Mouse (Mus musculus) thymus, adult 2 months (tissue): ENCODE data around the gene Dpysl4. TPM values are rescaled to one million over a fixed set of nuclear protein-coding genes. Genes with fewer than 3 reads are reported as not detected.

Experiments used
- DNase-seq: peaks from one replicate; pipeline ENCODE4 v3.0.0; 2021
- H3K27ac ChIP-seq: fragments of 200-500 bp; 2 replicates; pipeline ENCODE4 v1.5.1; 2012; ENCODE audit warnings: low read length, control low read depth; ENCODE audit not compliant: control insufficient read depth, insufficient read depth
- H3K27me3 ChIP-seq: fragments of 200-500 bp; 2 replicates; pipeline ENCODE4 v1.6.1; 2012; ENCODE audit warnings: mild to moderate bottlenecking, low read length, moderate library complexity, mixed read lengths; ENCODE audit not compliant: control insufficient read depth, insufficient read depth
- H3K36me3 ChIP-seq: fragments of 200-500 bp; 2 replicates; pipeline ENCODE4 v1.6.1; 2012; ENCODE audit warnings: mild to moderate bottlenecking, low read length, moderate library complexity; ENCODE audit not compliant: control insufficient read depth, insufficient read depth
- H3K4me1 ChIP-seq: fragments of 200-500 bp; replicated peaks from 2 replicates; pipeline ENCODE4 v1.6.1; 2012; ENCODE audit warnings: low read length; ENCODE audit not compliant: control insufficient read depth, insufficient read depth
- H3K4me3 ChIP-seq: fragments of 200-500 bp; 2 replicates; pipeline ENCODE4 v1.5.1; 2012; ENCODE audit warnings: mild to moderate bottlenecking, low read length, control low read depth, moderate library complexity; ENCODE audit not compliant: control insufficient read depth, insufficient read depth
- CTCF ChIP-seq: fragments of 200-500 bp; IDR thresholded peaks from 2 replicates; pipeline ENCODE4 v1.5.1; 2012; ENCODE audit warnings: mild to moderate bottlenecking, control low read depth, low read length, moderate library complexity, borderline replicate concordance; ENCODE audit not compliant: control insufficient read depth, poor library complexity, insufficient read depth; ENCODE audit errors: extremely low read depth
- POLR2A ChIP-seq: fragments of 200-500 bp; IDR thresholded peaks from 2 replicates; pipeline ENCODE4 v1.6.1; 2012; ENCODE audit warnings: mild to moderate bottlenecking, low read length, control low read depth, moderate library complexity; ENCODE audit not compliant: control insufficient read depth, poor library complexity, insufficient read depth; ENCODE audit errors: extremely low read depth
- WGBS: fragments of 180-500 bp; shearing (Covaris S2); methylation state at CpG from one replicate; pipeline ENCODE4 v1.1.7; 2018; 5-methylcytosine and 5-hydroxymethylcytosine counted together
- polyA plus RNA-seq: library from polyadenylated mRNA; depleted of rRNA; stranded (reverse); fragments of >200 nt; gene quantifications from 2 replicates; pipeline ENCODE4 v1.2.3, GENCODE M21; 2012

Dpysl4 gene
- polyA plus RNA-seq, 1 experiment: 0.84 TPM

- TF ChIP-seq POLR2A (no peak), CTCF (no peak)
- 55% methylated on average over 4 of the region's 4 CpGs for WGBS
- H3K36me3 ChIP-seq: no peaks in the 10 kb centered on the region
- no peaks in the 10 kb centered on the region for H3K4me1 ChIP-seq
- H3K4me3 ChIP-seq: no peak overlapping the region
- no peaks in the 10 kb centered on the region for H3K27me3 ChIP-seq
- no peak for DNase-seq
- H3K27ac ChIP-seq: no peak overlapping the region
Measured at GRCm38 (mm10) chr7:139125881-139126280, 40.1 kb downstream of the Dpysl4 start.

- no peaks in the 10 kb centered on the region for H3K4me1 ChIP-seq
- H3K27me3 ChIP-seq: no peaks in the 10 kb centered on the region
- no peak overlapping the region for H3K27ac ChIP-seq
- H3K4me3 ChIP-seq: no peak overlapping the region
- WGBS: 82% methylated on average over 7 of the region's 7 CpGs
- no peaks in the 10 kb centered on the region for H3K36me3 ChIP-seq
- no peak for TF ChIP-seq CTCF
- no peak for TF ChIP-seq POLR2A
- DNase-seq: no peak
Measured at GRCm38 (mm10) chr7:139126549-139126948, 40.7 kb downstream of the Dpysl4 start.

DNA sequence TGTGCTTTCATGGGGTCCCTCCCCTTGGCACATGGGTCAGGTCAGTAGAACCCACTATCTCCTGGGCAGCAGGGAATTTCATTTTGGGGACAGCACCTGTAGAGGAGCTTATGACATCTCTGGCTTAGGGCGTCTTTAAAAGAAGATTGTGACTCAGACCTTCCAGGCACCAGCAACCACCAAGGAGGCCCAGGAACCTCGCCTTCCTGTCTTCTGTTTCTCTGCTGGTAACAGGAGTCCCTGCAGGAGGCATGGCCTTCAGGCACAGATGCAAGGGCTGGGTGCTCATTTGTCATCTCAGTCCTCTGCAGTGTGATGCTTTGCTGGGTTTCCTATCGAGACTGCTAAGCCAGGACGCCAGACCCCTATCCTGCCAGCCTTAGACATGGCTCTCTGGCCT is 43.2 kb downstream of the Dpysl4 start:
- TF ChIP-seq CTCF (no peak), POLR2A (no peak)
- no peak for DNase-seq
- 58% methylated on average over 4 of the region's 4 CpGs for WGBS
- Histone ChIP-seq H3K27me3 (no peaks in the 10 kb centered on the region), H3K4me3 (no peak overlapping the region), H3K27ac (no peak overlapping the region), H3K36me3 (no peaks in the 10 kb centered on the region), H3K4me1 (no peaks in the 10 kb centered on the region)

DNA sequence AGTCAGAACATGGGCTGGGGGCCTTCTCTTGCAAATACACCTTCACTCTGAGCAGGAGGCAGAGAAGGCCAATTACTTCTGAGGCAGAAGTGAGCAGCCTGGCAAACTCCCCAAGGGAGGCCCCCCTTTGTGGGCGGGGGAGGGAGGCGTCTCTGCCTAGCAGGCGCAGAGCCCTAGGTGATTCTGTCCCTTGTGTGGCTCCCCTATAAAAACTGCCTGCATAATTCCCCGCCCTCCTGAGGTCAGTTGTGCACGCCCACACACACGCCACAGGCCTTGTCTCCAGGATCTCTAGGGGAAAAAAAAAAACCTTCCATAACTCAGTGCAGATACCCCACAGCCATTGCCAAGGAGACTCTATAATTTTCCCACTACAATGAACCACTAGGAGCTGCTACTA is 44.6 kb downstream of the Dpysl4 start:
- Histone ChIP-seq H3K36me3 (no peaks in the 10 kb centered on the region), H3K27me3 (no peaks in the 10 kb centered on the region), H3K4me1 (no peaks in the 10 kb centered on the region), H3K4me3 (no peak overlapping the region), H3K27ac (no peak overlapping the region)
- no peak for TF ChIP-seq POLR2A
- TF ChIP-seq CTCF: no peak
- no peak for DNase-seq
- WGBS: 50% methylated on average over 6 of the region's 6 CpGs

DNA sequence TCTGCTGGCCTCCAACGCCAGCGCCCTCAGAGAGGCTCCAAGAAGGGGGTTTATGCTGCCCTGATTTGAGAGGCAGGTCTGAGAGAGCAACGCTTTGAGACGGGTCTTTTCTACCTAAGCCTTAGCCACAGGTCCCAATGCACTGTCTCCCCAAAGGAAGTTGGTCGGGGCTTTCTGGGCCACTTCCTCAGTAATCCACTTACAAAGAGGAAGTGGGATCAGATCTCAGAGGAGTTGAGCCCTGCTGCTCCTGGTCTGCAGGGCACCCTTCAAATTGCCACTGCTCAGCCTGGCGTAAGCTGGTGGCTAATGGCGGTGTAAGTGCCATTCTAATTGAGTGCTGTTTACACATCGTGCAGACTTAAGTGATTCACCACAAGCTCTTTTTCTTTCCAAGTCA is 45.7 kb downstream of the Dpysl4 start:
- TF ChIP-seq POLR2A (no peak), CTCF (no peak)
- Histone ChIP-seq H3K4me1 (no peaks in the 10 kb centered on the region), H3K36me3 (no peaks in the 10 kb centered on the region), H3K27me3 (no peaks in the 10 kb centered on the region), H3K27ac (no peak overlapping the region), H3K4me3 (no peak overlapping the region)
- WGBS: 13% methylated on average over 8 of the region's 8 CpGs
- no peak for DNase-seq

- TF ChIP-seq POLR2A: no peak
- TF ChIP-seq CTCF: no peak
- Histone ChIP-seq H3K36me3 (no peaks in the 10 kb centered on the region), H3K27ac (no peak overlapping the region), H3K4me1 (no peaks in the 10 kb centered on the region), H3K4me3 (no peak overlapping the region), H3K27me3 (no peaks in the 10 kb centered on the region)
- 75% methylated on average over 3 of the region's 3 CpGs for WGBS
- DNase-seq: no peak
Measured at GRCm38 (mm10) chr7:139133446-139133845, 47.6 kb downstream of the Dpysl4 start.

DNA sequence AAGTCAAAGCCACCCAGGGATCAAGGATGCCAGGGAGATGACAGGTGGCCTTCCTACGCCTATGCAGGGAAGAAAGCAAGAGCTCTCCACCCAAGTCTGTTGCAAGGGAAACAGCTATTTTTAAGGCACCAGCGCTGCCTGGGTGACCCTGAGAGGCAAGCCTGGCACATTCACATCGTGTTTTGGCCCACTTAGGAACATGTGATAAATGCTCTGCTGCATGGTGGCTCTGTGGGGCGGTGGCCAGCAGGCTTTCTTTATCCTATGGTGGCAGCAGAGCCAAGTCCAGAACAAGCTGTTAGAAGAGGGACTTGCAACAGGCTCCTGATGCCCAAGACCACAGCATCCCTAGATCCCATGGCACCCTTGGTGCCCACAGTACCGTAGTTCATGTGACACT is 49.4 kb downstream of the Dpysl4 start:
- H3K36me3 ChIP-seq: no peaks in the 10 kb centered on the region
- 83% methylated on average over 5 of the region's 5 CpGs for WGBS
- no peak for DNase-seq
- TF ChIP-seq POLR2A (no peak), CTCF (no peak)
- H3K4me3 ChIP-seq: no peak overlapping the region
- no peak overlapping the region for H3K27ac ChIP-seq
- H3K4me1 ChIP-seq: no peaks in the 10 kb centered on the region
- H3K27me3 ChIP-seq: no peaks in the 10 kb centered on the region; the same call in 1 of the 2 replicates
